Mouse (Mus musculus): ENCODE data around the gene Brd2.

Gene Brd2

DNA sequence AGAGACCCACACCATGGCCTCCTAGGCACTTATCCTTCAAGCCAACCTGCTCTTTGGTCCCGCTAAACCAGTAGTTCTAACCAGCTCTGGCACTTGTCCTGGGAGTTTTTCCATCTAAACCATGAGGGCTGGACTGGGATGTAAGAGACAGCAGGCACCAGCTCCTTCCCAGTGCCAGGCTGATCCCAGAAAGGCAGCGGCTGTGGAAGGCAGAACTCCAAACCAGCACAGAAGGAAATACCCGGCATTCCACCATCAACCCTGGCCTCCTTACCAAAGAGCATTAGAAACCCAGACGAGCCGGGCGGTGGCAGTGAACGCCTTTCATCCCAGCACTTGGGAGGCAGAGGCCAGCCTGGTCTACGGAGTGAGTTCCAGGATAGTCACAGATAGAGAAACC, 12.1 kb downstream of the Brd2 start:
- no peak for DNase-seq (ENCODE audit: low read depth)

DNA sequence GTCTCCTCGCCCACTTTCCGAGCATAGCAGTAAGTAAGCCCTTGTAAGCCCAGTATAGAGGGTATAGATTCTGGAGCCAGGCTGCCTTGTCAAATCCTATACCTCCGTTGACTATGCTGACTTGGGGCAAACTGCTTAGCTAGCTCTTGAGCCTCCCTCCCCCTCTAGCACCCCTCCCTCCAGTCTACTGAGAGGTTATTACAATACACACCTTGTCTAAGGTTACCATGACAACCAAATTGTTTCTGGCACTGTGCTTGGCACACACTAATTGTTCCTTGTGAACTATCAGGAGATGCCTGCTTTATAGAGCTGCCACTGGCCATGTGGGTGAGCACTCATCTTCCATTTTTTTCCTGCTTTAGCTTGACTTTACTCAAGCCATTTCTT, 12.6 kb downstream of the Brd2 start:
- DNase-seq (ENCODE audit: low read depth), result no peak

DNA sequence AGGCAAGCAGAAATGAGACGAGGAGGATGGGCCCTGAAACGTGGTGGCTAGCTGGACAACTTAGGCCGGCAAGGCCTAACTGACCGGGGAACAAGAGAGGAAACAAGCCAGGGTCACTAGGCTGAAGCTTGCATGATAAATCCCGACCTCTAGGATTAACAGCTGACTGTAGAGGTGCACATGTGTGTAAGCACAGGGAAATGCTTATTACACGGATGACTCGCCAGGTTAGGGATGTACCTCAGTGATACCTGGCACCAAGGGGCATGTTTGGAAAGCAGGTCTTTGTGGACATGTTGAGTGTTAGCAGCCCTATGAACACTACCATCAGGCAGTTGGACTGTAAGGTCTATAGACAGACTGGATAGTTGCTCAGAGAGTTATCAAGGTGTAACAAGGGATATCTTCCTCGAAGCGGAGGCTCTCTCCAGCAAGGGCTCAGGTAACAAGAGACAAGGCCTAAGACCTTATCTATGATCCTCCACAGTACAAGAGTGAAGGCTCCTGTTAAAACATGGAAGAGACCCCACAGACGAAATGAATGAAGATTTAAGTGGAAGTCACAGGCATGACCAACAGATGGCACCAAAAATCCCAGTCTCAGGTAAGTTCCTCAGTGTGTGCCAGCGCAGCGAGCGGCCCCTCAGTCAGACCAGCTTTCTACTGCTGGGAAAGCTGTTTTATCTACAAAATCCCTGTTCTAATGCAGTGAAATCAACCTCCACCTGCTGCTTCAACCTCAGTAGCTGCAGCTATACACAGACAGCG, 13.2 kb downstream of the Brd2 start:
- no peak for DNase-seq (ENCODE audit: low read depth)

DNA sequence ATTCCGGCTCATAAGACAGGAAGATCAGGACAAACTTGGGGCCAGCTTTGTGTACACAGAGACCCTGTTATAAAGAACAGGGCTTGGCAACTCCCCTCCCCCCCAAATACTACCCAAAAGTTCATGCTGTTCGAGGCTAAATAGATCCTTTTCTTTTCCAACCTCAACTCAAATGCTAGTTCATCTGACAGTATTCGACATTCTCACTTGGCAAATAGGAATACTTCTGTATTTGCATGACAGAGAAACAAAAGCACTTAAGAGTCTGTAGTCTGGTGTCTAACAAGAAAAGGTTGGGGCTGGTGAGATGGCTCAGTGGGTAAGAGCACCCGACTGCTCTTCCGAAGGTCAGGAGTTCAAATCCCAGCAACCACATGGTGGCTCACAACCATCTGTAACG, 14.0 kb downstream of the Brd2 start:
- no peak for DNase-seq (ENCODE audit: low read depth)

GRCm38 (mm10) chr17:34107109-34107867, 15.1 kb downstream of the Brd2 start:
- no peak for DNase-seq (ENCODE audit: low read depth)

- DNase-seq (ENCODE audit: low read depth), result no peak
Observed at GRCm38 (mm10) chr17:34106555-34106954, 15.9 kb downstream of the Brd2 start.

GRCm38 (mm10) chr17:34104804-34105203, 17.6 kb downstream of the Brd2 start:
- DNase-seq (ENCODE audit: low read depth), result no peak

DNA sequence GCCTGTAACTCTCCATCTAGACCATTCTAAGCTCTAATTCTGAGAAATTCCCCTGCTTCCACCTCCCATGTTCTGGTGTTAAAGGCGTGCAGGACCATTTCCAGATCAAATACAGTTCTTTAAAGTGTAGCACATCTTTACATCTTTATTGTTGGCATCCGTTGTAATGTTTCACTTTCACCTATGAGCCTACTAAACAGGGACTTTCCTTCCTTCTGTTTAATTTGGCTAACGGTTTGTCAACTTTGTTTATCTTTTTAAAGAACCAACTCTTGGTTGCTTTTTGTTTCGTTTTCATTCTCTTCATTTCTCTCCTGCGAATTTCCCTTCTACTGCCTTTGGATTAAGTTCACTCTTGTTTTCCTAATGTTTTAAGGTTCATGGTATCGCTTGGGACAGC, 19.6 kb downstream of the Brd2 start:
- no peak for DNase-seq (ENCODE audit: low read depth)

DNA sequence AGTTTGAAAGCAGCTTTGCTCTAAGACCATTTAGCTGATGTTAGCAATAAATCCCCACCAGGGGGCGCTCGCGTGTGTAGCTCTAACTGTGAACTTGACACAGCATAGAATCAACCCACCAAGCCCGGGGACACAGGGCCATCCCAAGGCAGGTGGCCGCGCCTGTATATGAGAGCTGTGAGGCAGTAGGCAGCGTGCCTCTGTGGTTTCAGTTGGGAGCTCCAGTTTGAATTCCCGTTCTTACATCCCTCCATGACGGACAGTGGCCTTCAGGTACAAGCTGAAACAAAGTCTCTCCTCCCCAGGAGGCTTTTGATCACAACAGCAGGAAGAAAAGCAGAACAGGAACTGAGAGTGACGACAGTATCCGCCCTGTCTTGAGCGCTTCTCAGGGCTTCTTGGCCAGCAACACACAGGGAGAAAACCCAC, 20.8 kb downstream of the Brd2 start:
- peak; percentile 90 for DNase-seq (ENCODE audit: low read depth)

- no peak for DNase-seq (ENCODE audit: low read depth)
Observed at GRCm38 (mm10) chr17:34101185-34101584, 21.2 kb downstream of the Brd2 start.

DNA sequence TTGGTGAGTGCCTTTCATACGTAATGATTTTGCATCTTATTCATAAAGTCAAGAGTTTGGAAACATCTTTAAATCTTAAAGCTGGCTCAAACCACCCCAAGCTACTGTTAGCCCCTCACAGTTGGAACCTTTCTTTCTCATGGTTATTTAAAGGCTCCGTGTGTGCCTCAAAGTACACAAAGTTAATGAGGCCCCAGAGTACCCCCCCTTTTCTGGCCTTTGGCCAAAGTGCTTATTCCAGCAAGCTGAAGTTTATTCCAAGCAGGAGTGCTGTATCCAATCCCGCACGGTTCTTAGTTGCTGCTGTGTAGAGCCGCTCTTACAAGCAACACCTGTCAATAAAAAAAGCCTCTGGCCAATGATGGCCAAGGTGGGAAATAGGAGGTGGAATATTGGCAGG, 22.9 kb downstream of the Brd2 start:
- DNase-seq (ENCODE audit: low read depth), result no peak

DNA sequence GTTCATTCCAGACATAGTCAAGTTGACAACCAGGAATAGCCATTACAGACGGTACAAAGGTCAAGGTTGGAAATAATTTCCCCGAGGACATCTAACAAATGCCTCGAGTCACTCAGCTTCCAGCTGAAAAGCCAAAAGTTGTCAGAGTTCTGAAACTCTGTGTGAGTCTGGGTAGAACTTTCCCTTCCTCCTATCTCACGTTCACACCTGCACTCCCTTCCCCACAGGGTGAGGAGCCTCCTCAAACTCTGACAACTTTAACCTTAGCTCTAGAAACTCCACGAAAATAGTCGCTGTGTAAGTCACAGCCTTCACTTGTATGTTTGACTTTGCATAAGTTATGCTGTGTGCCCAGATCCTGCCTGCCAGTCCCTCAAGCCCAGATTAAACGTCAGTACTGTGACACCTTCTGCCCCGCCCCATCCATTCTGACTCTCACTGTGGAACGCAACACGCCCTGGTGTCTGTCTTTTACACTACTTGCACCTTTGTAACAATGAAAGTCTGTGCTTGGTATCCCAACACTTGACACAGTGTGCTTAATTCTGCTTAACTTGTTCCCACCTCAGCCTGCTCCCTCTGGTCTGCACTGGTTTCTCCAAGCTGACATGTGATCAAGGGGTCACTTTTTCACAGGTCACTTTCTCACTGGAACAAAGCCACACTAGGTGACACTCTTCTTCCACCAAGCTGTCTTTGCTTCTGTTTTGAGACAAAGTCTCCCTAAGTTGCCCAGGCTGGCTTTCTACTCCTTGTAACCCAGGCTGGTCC, 23.5 kb downstream of the Brd2 start:
- DNase-seq (ENCODE audit: low read depth), result no peak

GRCm38 (mm10) chr17:34097272-34097671, 25.2 kb downstream of the Brd2 start:
- no peak for DNase-seq (ENCODE audit: low read depth)

DNA sequence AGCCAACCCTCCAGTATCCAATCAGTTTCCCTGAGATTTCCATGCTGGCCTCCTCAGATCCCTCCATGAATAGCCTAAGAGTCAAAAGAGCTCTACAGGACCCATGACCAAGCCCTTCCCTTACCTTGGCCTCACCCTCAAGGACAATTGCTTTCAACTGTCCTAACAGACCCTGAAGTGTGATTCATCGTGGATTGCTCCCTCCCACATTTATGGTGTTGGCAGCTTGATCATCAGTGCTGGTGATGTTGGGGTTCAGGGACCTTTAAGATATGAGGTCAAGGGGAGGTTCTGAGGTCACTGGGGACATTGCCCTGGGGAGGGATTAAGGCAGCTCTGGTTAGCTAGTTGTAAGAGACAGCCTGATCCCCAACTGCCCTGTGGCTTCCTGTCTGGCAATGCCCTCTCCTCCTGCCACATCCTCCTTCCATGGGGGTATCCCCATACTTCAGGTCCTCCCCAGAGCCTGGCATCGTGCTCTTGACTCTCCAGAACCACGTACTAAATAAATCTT, 25.9 kb downstream of the Brd2 start:
- DNase-seq (ENCODE audit: low read depth), result no peak

- DNase-seq (ENCODE audit: low read depth), result no peak
Observed at GRCm38 (mm10) chr17:34094283-34095035, 28.0 kb downstream of the Brd2 start.

DNA sequence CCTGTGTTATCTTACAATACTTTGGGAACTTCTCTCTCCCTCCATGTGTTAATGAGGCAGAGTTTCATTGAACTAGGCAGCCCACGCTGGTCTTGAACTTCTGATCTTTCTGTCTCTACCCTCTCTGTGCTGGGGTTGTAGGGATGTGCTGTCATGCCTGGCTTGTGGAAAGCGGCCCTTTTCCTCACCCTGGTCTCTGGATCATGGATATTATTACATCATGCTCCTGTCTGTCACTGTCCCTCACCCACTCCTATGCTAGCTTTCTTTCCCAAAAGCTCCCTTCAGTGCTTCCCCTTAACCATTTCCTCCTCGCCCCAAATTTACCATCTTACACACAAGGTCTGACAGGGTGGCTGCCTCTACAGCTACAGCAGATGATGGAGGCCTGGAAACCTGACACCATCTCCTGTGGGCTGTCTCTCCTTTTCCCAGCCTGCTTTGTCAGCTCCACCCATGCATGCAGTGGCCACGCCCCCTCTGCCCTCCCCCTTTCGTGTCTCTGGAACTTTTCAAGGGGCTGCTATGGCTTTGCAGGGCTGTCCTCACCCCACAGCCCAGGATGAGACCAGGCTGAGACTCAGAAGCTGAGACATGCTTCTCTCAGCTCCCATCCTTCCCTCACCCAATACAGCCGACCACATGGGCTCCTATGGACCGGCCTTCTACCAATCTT, 29.1 kb downstream of the Brd2 start:
- DNase-seq (ENCODE audit: low read depth), result no peak

DNA sequence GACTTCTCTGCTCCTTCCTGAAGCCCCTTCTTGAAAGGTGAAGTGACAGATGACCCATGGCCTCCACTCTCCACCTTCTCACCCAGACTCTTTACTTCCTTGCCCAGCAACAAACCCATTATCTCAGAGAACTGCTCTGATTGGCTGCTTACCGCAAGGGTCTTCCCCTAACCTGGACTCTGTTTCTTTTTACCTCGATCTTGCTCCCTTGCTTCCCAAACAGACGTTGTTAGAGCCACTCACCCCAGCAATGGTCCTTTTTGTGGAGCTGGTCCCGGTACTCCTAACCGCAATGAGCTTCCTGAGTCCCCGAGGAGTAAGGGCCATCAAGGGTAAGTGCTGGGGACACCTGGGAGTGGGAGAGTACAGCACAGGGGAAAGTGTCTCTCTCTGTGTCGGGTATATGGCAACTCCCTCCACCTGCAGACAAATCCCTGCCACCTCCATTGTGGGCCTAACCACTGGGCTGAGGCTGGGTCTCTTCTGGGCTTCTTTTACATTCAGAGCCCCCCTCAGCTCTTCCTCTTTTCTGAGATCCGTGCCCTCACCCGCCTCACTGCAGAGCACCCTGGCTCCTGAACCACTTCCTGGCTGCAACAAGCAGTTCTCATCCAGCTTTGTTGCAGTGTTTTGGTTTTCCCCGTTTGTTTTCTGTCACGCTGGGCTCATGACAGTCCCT, 30.1 kb downstream of the Brd2 start, which contains the start of gene H2-Oa:
H2-Oa (plus strand) TSS at position 144 of the 679 bp plus-strand sequence.
- no peak for DNase-seq (ENCODE audit: low read depth)

- no peak for DNase-seq (ENCODE audit: low read depth)
Observed at GRCm38 (mm10) chr17:34090923-34091322, 31.5 kb downstream of the Brd2 start.

GRCm38 (mm10) chr17:34088124-34088523, 34.3 kb downstream of the Brd2 start:
- DNase-seq (ENCODE audit: low read depth), result no peak

GRCm38 (mm10) chr17:34087386-34087785, 35.0 kb downstream of the Brd2 start:
- no peak for DNase-seq (ENCODE audit: low read depth)

DNA sequence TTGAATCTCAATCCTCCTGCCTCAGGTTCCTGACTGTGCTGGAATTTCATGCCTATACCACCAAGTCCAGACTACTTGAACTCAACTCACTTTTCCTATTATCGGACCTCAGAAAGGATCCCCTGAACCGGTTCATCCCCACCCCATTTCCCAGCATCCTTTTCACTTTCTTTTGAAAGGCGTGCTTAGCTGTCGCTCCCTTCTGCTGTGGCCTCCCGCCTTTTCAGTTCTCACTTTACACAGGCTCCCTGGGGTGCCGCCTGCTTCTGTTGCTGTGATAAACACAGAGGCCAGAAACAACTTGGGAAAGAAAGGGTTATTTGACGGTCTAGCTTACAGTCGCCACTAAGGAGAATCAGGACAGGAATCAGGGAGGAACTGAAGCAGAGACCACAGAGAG, 39.3 kb downstream of the Brd2 start:
- no peak for DNase-seq (ENCODE audit: low read depth)

Measured in c-Kit-positive CD71-positive TER-119-negative erythroid progenitor cells, embryonic 14.5 days (primary cell).